Mouse (Mus musculus): ENCODE data around the gene Prg3. TPM values are rescaled to one million over a fixed set of nuclear protein-coding genes. Genes with fewer than 3 reads are reported as not detected.

The Prg3 gene
- total RNA-seq, 2 experiments from 2014 or later: not detected

DNA sequence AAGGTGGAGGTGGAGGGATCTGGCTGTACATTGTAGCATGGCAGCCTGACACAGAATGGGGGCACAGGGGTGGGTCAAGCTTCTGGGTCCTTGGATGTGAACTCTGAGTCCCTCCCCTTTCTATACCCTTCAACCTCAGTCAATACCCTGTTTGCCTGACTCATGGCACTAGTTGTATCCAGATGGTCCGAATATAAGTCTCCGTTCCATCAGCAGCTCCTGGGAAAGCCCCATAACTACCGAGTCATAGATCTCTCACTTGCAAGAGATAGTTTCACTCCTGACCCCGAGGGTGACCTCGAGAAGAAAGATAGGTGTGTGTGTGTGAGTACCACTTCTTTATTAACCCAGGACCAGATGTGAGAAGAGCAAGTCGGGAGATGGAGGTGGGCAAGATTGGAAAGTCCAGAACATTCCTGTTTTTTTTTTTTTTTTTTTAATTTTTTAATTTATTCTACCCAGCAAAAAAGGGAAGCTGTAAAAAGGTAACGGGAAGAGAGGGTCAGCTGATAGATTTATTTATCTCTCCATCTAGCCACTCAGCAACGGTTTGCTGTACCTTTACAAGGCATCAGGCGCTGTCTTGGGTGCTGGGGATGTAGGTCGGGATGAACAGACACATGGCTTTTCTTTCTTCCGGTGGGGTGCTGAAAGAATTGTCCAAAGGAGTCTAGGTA lies 29.3 kb upstream of the Prg3 start:
- no peak for DNase-seq (ENCODE audit: low spot score in 2 of 2)

DNA sequence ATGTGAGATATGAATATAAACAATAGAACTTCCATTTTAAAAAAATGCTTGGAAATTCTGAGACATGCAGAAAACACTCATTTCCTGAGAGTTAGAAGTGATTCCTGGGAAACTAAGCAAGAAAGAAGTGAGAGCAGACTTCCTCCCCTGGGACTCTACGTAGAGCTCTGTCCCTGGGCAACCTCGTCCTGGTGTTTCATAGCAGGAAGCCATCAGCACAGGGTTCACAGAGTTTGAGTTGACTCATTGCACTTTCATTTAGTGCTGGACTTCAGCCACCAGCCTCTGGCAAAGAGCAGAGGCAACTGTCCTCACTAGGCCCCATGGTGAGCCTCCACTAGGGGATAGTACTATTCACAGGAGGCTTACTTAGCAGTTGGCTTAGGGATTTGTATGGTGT lies 26.7 kb upstream of the Prg3 start:
- DNase-seq (ENCODE audit: low spot score in 2 of 2): no peak
- no peak for TF ChIP-seq CTCF (conservative IDR thresholded peaks at IDR 0.05)
- H3K27ac ChIP-seq: no peak overlapping the region
- no peak overlapping the region for H3K4me3 ChIP-seq

More for the DNA sequence above, 29.3 kb upstream of the Prg3 start:
- TF ChIP-seq CTCF (conservative IDR thresholded peaks at IDR 0.05): no peak
- Histone ChIP-seq H3K4me3 (no peak overlapping the region), H3K27ac (no peak overlapping the region)

DNA sequence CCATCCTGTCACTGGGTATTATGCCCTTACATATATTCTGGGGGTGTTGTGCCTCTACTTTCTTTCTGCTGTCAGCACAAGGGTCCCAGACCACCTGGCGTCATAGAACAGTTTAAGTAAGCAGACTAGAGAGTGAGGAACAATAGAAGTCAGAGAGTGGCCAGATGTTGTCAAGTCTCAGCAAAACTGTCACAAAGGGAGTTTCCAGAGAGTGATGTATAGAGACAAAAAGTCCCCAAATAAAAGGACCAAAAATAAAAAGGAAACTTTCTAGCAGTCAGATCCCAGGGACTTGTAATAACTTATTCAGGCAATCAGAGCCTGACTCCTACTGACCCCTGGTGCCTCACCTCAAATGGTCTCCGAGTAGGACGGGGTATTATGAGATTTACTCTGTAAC lies 26.1 kb upstream of the Prg3 start:
- H3K4me3 ChIP-seq: no peak overlapping the region
- DNase-seq (ENCODE audit: low spot score in 2 of 2): no peak
- no peak for TF ChIP-seq CTCF (conservative IDR thresholded peaks at IDR 0.05)
- H3K27ac ChIP-seq: no peak overlapping the region

DNA sequence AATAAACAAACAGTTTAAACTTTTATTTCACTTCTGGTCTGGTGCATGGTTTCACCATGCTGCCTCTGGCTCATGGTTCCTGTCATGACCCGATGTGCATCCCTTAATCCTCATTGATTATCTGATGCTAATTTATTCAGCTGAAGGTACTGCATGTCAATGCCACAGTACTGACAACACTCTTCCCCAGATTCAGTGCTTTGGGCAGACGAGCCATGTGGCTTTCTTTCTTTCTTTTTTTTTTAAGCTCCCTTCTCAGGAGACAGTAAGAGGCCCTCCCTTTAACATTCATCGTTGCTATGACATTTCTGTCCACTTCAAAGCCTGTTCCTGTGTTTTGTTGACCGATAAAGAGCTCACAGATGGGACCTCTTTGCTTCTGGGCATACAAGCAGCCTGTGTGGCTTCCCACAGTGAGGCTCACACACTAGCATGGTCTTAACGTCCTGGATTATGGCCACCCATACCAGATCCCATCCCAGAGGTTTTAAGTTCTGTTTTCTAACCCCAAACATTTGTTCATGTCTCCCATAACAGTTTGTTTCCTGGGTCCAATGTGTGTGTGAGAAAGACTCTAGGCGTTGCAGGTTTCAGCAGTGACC lies 25.0 kb upstream of the Prg3 start:
- no peak for TF ChIP-seq CTCF (conservative IDR thresholded peaks at IDR 0.05)
- H3K27ac ChIP-seq: no peak overlapping the region
- DNase-seq (ENCODE audit: low spot score in 2 of 2): no peak
- H3K4me3 ChIP-seq: no peak overlapping the region

DNA sequence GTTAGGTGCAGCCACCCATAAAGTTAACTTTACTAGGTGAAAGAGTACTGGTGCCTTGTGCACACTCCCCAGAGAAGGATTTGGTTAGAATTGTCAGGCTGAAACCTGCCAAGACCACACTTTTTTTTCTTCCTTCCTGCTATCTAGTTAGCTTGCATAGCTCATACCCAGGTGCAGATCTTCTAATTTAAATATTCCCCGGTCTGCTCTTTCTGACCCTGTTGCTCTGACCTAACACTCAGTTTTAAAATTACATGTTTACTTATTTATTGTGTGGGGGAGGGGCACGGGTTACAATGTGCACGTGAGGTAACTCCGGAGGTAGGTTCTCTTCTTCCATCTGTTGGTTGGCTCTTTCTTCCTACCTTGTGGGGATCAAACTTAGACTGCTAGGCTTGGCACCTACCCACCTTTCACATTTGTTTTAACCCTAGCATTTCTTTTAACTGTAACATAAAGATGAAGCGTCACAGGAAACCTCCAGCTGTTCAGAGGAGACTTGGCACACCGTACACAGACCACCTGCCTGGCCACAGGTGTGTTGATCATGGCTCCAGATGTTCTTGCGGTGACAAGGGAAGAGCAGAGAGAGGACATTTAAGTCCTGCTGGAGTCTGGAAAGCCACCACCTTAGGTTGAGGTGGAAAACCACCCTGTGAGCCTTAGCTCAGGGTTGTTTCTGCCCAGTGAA lies 23.8 kb upstream of the Prg3 start:
- TF ChIP-seq CTCF (conservative IDR thresholded peaks at IDR 0.05): no peak
- no peak for DNase-seq (ENCODE audit: low spot score in 2 of 2)
- no peak overlapping the region for H3K4me3 ChIP-seq
- no peak overlapping the region for H3K27ac ChIP-seq

DNA sequence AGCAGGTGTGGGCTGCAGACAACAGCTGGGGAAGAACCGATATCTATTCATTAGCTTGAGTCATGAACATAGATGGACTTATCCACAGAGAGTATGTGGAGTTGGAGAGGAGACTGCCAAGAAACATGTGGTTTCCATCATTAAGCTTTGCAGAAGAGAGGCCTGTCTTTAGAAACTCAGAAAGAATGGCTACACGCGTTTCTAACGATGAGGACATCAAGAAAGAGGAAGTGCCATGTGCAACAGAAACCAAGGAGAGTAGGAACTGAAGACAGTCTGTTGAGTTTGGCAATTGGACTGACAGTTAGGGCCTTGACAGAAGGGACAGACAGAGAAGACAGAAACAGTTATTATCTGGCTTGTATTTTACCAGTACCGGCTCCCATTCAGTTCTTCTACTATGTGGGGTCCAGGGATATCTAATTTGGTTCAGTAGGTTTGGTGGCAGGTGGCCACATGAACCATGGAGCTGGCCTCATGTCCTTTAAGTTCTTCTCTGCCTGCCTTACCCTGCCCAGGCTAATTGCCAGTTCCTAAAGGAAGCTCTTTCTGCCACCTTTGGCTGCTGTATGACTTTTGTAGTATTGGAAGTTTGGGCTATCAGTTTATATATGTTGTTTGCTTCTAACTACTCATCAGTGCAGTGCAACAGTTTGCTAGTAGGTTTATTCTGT lies 20.6 kb upstream of the Prg3 start:
- Histone ChIP-seq H3K4me3 (no peak overlapping the region), H3K27ac (no peak overlapping the region)
- no peak for TF ChIP-seq CTCF (conservative IDR thresholded peaks at IDR 0.05)
- no peak for DNase-seq (ENCODE audit: low spot score in 2 of 2)

DNA sequence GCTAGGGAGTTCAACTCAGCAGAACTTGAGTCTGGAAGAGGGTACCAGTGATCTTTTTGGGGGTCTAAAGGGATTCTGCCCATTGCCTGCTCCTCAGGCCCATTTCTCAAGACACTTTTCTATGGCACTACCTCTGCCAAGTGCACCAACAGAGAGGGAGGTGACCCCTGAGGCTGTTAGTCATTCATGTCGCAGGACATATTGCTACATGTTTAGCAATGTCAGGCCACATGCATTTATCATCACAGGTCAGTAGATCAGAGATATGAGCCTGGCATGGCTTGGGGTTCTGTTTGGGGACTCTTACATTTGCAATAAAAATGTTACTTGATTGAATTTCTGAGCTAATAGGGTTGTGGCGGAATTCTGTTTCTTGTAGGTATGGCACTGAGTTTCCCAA lies 12.4 kb upstream of the Prg3 start:
- no peak for TF ChIP-seq CTCF (conservative IDR thresholded peaks at IDR 0.05)
- no peak for DNase-seq (ENCODE audit: low spot score in 2 of 2)
- Histone ChIP-seq H3K4me3 (no peak overlapping the region), H3K27ac (no peak overlapping the region)

DNA sequence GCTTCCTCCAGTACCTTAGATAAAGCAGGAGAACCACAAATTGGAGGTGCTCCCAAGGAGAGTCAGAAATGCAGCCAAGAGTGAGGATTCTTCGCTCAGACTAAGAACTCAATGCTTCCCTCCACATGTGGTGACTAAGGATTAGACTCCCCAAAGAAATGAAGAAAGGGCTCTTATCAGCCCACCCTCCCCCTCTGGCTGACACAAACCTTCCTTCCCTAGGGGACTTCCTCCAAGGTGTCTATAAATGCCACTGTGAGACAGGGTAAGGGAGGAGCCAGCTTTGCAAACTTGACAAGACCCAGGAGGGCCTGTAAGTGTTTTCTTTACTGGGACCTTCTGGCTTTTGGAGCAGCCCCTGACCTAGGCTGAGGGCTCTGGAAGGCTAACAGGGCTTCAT lies 7.8 kb upstream of the Prg3 start, which contains the start of gene Prg2:
Gene Prg2, plus strand, starts transcription at position 274 of the 400 bp plus-strand sequence.
- DNase-seq (ENCODE audit: low spot score in 2 of 2): no peak
- H3K4me3 ChIP-seq: no peak within 1 kb of the TSS
- H3K27ac ChIP-seq: no peak within 1 kb of the TSS
- no peak for TF ChIP-seq CTCF (conservative IDR thresholded peaks at IDR 0.05)

DNA sequence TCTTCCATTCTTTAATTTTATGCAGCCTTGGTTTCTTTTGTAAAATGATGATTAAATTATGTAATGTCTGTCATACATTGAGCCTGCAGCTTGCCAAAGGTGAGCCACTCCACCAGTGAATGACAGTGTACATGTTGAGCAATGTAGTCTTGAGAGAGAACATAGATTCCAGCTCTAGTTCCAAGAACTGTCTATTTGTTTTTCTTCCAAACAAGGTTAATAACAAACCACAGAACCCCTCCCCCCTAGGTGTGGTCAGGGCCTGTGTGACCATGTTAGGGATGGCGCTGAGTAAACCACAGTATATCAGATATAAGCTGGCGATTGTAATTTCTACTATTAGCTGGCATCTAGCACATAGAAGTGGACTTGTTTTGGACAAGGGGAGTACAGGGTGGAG lies 8.4 kb downstream of the Prg3 start:
- TF ChIP-seq CTCF (conservative IDR thresholded peaks at IDR 0.05): no peak
- no peak for DNase-seq (ENCODE audit: low spot score in 2 of 2)
- no peak overlapping the region for H3K4me3 ChIP-seq
- no peak overlapping the region for H3K27ac ChIP-seq

DNA sequence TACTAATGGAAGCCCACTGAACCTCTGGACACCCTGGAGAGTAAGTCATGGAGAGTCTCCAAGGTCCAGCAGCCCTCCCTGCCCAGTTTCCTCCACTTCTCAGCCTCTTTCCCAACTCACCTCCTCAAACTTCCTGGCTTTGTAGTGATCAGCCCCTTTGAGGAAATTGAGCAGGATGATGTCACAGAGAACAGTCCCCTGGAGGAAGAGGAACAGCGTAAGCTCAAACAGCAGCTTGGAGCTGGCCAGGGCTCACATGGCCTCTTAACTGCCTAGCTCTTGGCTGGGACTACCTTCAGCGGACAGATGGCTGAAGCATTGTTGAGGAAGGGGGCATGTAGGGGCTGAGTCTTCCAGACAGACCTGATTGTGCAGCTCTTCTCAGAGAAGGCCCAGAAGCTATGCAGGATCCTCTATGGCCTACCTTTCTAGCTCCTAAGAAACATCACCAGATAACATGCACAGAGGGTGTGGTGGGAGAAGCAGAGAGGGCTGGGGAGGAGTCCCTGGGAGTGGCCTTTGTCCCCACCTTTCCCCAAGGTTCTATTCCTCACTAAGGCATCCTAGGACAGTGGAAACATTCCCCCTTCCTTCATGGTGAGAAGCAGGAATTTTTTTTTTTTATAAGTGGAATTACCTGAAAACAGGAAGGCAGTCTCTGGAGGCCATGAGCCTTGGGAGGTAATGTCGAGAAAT lies 11.6 kb downstream of the Prg3 start:
- TF ChIP-seq CTCF (conservative IDR thresholded peaks at IDR 0.05): no peak
- no peak overlapping the region for H3K27ac ChIP-seq
- no peak for DNase-seq (ENCODE audit: low spot score in 2 of 2)
- H3K4me3 ChIP-seq: no peak overlapping the region

DNA sequence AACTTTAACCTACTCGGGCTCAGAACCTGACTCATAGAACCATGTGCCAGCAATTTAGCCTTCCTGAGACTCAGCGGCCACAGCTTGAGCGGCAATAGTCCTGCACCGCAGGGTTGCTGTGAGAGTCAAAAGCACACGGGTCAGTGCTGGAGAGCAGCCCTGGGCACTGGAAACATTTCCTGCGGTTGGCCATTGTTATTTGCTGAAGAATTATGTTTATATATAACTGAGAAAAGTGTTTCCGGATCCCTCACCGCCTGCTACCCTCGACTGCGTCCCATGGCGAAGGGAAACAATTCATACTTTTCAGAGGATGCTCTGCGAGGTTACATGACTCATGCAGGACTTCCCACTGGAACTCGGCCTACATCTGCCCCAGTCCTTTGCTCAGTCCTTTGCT lies 13.5 kb downstream of the Prg3 start:
- Histone ChIP-seq H3K27ac (no peak overlapping the region), H3K4me3 (no peak overlapping the region)
- DNase-seq (ENCODE audit: low spot score in 2 of 2): no peak
- no peak for TF ChIP-seq CTCF (conservative IDR thresholded peaks at IDR 0.05)

DNA sequence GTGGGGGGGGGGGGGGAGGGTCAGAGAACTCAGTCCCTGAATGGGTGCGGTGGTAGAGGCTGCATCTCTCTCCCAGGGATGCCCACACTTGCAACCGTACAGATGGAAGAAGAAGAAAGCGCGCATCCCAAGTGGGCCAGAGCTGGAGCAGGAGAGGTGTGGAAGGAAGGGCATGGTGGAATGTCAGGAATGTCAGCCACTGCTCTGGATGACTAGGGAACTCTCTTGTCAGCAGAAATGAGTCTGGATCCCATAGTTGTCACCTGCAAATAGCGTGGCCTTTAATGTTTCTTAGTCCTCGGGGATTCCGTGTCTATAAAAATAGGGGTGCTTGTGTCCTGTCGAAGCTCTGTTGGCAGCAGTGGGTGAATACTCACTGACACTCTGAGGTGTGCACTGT lies 14.6 kb downstream of the Prg3 start:
- H3K4me3 ChIP-seq: no peak overlapping the region
- no peak overlapping the region for H3K27ac ChIP-seq
- DNase-seq (ENCODE audit: low spot score in 2 of 2): no peak
- TF ChIP-seq CTCF (conservative IDR thresholded peaks at IDR 0.05): no peak

DNA sequence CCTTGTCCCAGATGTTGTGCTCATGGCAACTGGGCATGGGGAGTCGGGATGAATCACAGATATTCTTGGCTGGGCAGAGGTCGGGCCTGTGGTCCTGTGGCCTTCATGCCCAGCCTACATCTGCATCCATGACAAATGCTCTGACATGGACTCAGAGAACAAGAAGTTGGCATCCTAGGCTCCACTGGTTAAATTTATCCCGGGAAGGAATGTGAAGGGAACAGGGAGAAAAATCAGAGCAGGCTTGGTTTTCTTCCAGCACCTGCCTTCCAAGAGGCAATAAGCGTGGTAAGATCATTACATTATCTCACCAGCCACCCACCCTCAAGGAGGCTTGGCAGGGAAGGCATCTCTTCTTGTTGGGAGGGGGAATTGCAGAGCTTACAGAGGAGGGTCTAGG lies 16.3 kb downstream of the Prg3 start:
- H3K4me3 ChIP-seq: no peak overlapping the region
- no peak overlapping the region for H3K27ac ChIP-seq
- DNase-seq (ENCODE audit: low spot score in 2 of 2): peak in 1 of 2 experiments; percentile 51
- TF ChIP-seq CTCF (conservative IDR thresholded peaks at IDR 0.05): no peak
